Mouse (Mus musculus): Measurements from ENCODE around the gene Ints2.
A peak's percentile ranks its signal among the peaks of the same experiment; 100 is the strongest.
"Not testable (repeated sequence)": the region's sequence is repeated elsewhere in the genome, so short reads cannot be mapped to it uniquely, and the experiment has no call there.

Ints2 gene

DNA sequence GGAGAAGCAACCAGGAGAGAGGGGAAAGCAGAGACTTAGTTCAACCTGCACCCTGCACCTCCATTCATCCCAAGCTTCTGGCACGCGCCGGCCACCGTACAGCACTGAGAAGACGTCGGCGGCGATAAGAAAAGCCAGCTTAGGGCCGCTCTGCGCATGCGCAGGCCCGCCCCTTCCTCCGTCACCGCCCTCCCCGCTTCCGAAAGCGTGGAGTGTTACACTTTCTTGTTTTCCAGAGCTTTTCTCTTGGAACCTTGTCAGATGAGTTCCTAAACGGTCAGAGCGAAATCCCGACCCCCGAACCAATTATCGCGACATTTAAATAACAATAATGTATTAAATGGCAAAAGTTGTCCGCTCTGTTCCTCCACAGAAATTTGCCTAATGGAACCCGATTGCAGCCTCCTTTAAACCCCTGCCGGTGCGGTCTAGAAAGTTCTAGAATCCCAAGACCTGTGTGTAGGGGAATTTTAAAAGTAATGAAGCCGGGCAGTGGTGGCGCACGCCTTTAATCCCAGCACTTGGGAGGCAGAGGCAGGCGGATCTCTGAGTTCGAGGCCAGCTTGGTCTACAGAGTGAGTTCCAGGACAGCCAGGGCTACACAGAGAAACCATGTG lies at the start of gene Ints2:
TSS of gene Ints2 (minus strand) at position 116 of the 617 bp plus-strand sequence.
- peak; percentile 96 to 98 for DNase-seq

DNA sequence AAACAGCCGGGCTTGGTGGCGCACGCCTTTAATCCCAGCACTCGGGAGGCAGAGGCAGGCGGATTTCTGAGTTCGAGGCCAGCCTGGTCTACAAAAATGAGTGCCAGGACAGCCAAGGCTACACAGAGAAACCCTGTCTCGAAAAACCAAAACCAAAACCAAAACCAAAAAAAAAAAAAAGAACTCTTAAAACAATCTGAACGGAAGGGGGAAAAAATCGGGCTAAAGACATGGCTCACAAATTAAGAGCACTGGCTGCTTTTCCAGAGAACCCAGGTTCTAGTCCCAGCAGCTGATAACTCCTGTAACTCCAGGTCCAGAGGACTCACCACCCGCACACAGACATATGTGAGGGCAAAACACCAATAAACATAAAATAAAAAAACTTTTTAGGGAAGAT lies 34.8 kb upstream of the Ints2 start:
- DNase-seq = not testable (repeated sequence)

DNA sequence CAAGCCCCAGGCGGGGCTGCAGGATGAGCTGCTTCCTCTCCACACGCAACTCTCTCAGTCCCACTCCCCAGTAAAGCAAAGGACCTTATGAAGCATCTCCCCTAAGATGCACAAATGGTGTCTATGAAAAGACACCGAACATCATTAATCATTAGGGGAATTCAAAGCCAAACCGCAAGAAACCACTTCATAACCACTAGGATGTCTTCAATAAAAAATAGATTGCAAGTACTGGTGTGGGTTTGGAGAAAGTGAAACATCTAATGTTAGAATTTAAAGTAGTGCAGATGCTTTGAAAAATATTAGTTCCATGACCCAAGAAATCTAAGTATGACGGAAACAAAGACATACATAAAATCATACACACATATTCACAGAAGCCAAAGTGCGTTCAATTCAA lies 34.3 kb upstream of the Ints2 start:
- no peak for DNase-seq

DNA sequence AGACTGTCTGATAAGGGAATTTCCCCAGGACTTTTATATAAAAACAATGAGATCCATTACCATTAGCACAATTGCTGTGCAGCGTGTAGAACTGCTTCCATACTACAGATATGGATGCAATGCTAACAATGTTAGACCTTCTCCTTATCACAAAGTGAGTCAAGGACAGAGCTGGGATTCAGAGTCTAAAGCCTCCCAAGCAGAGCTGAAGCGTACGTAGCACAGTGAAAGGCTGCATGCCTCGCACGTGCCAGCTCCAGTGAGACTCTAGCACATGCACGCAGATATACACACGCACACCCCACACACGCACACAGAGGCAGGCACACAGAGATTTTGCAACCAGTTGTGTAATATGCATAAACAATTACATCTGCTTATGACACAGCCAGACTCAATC lies 28.4 kb upstream of the Ints2 start:
- DNase-seq = no peak

DNA sequence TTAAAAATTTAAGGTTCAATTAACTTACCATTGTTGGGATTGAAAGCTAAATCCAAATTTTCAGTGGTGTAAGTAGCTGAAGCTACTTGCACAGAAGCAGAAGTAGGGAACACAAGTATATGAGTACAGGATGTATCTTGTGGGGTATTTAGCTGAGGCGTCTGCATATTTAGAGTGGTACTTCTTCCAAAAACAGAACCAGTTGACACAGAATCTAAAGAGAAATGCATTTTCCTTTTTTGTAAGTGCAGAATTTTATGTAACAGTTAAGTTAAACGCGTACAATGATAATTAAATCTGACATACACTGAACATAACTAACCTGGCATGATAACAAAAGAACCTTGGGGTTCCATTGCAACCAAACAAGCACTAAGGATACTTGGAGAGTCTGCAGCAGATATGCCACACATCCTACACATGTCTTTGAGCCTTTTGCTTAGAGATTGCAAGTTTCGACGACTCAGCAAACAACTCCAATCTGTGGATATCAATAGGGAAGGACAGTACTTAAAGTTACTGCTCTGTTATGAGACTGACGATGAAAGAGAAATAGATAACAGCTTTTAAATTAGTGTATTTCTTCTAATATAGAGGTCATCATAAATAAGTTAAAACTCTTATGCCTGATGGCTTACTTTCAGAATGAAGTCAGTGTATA lies 21.2 kb upstream of the Ints2 start:
- no peak for DNase-seq

DNA sequence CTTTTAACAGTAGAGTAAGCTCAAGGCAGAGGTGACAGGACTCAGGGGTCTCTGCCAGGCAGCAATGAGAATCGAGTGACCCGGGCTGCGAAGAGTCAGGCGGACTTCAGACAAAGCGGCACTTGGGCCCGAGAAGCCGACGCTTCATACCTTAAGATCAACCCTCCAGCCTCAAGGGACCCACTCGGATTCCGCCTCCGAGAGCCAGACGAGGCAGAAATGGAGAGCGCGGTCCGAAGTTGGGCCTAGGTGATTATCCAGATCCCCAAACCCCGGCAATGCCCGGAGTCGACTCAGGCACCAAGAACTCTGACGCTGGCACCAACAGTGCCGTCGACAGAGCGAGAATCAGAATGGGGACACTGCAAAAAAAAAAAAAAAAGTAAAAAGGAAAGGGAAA lies 321 bp downstream of the Ints2 start:
- DNase-seq = peak in 1 of 2 experiments; percentile 10

DNA sequence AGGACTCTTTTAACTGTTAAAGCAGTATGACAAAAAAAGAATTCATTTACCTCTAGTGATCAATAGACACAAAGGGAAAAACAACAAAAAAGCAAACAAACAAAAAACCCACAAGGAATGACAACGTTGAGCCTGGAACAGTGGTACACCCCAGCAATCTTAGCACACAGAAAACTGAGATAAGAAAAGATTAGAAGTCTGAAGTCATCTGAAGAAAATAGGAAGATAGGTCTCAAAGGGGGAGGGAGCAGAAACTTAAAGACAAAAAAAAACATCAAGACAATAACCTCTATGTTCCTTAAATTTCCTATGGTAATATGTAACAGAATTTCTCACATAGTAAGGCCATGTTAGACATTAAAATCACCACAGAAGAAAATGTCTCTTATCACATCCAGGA lies 4.0 kb downstream of the Ints2 start:
- no peak for DNase-seq

DNA sequence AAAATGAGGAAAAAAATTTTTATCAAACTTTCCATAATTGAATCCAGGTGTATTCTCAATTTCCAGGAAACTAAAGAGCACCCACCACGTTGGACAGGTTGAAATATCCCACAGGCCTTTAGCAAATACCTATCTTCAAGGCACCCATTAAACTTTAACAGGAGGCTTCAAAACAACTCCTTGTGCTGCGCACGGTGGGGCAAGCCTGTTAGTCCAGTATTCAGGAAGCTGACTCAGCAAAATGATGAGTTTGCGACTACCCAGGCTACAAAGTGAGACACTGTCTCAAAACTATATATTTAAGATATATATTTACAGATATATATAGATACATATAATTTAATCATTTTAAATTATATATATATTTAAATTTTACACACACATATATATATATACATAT lies 24.9 kb downstream of the Ints2 start:
- peak; percentile 58 to 69 for DNase-seq

DNA sequence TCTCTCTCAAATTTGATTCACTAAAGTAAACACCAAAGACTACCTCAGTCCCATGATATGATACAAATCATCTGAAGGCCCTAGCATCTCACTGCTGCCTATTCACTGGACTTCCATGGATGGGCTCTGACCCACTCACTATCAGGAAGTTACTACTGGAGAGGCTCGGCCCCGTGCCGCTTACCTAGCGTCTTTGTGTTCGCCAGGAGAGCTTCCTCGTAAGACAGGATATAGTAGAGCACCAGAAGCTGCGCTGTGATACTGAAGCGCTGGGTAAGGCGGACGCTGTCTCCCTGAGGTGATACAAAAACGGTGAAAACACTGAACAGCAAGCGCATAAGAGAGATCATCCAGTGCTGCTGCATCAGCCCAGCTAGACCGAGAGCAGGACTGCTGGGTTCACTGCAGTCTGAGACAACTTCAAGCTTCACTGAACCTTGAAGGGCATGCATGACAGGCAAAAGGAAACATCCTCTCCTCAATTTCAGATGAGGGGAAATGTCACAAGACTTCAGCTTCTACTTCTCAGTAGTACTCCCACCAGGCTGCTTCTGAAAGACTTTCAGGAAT lies 25.5 kb downstream of the Ints2 start:
- DNase-seq = peak; percentile 68 to 70

DNA sequence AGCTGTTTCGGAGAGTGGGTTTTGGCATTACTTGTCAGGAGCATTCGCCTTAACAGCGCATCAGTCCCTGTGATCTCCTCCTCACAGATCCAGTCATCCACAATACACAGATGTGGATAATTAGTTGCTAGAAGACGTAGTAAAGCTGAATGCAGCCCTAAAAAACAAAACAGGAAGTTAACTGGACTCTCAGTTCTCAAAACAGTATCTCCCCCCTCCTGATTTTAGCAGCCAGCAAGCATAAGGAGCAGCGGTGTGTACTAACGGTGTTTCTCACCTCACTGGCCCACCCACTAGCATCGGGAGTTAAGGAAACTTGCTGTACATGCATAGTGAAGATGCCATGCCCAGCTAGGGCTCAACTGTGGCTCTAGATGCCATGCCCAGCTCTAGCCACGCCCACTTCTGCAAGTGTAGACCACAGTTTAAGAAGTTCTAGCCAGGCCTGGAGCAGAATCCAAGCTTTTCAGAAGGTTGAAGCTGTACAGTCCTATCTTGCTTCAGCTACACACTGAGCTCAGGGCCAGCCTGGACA lies 30.7 kb downstream of the Ints2 start:
- no peak for DNase-seq

DNA sequence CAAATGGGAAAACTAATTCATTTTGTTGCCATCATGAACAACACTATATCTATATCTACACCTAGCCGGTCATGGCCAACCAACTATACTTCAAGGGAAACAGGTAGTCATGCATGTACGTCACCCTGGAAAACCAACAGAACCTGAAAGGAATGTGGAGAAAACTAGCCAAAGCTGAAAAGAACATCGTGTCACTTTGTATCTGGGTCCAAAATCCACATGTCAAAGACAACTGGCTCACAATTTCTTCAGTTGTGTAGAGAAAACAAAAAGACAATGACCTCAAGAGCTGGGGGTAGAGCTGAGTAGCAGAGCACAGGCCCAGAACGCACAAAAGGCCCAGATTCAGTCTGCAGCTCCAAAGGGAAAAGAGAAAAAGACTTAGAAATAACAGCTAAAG lies 31.6 kb downstream of the Ints2 start:
- peak; percentile 16 to 31 for DNase-seq

DNA sequence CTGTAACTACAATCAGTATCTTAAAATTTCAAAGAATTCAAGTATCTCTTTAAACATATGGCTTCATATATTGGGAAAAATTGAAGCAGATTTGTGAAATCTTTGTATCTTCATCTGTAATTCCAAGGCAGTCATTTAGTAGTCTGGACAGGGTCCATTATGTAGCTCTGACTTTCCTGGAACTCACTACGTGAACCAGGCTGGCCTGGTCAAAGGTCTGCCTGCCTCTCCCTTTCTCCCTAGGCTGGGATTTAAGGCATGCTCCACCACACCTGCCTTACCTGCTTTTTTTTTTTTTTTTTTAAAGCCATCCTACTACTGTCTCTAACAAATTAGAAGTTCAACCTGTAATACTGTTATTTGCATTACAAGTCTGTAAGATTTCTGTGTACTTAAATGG lies 45.6 kb downstream of the Ints2 start:
- peak; percentile 60 to 65 for DNase-seq

DNA sequence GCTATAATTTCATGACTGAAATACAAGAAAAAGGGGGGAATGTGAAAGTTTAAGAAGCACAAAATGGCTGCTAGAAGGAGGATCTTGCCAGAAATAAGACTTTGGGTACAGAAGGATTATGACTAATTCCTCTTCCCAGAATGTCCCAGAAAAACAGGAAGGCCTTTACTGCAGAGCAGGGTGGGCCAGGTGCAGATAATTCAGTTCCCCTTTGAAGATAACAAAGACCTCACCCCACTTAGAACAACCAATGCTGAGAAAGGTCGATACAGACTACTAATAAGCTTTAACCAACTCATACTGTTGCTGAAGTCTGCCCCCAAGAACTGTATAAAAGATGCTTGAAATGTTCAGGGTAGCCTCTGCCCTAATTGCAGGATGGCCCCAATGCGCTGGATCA lies 48.3 kb downstream of the Ints2 start:
- DNase-seq = no peak

DNA sequence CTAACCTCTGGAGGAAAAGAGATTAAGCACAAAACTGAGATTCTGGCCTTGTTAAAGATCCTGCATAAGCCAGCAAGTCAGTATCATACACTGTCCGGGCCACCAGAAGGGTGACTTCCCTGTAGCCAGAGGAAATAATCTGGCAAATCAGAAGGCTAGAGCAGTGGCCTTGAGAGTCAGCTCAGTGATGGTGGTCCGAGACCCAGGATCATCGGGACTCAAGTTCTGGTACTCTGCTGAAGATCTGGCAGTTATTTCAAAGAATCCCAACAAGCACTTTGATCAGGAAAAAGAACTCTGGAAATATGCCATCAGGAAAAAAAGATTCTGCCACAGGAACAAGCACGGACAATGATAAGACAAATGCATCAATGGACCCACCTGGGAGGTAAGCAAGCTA lies 51.5 kb downstream of the Ints2 start:
- DNase-seq = no peak

DNA sequence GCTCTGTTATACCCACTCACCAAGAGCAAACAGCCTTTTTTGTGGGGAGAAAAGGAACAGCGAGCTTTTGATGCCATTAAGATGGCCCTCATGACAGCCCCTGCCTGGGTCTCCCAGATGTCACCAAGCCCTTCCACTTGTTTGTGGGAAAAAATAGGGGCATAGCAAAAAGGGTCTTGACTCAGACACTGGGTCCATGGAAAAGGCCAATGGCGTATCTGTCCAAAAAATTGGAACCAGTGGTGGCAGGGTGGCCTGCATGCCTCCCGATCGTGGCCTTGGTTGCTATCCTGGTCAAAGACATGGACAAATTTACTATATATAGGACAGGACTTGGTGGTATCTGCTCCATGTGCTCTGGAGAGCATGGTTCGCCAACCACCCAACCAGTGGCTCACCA lies 52.3 kb downstream of the Ints2 start:
- no peak for DNase-seq

DNA sequence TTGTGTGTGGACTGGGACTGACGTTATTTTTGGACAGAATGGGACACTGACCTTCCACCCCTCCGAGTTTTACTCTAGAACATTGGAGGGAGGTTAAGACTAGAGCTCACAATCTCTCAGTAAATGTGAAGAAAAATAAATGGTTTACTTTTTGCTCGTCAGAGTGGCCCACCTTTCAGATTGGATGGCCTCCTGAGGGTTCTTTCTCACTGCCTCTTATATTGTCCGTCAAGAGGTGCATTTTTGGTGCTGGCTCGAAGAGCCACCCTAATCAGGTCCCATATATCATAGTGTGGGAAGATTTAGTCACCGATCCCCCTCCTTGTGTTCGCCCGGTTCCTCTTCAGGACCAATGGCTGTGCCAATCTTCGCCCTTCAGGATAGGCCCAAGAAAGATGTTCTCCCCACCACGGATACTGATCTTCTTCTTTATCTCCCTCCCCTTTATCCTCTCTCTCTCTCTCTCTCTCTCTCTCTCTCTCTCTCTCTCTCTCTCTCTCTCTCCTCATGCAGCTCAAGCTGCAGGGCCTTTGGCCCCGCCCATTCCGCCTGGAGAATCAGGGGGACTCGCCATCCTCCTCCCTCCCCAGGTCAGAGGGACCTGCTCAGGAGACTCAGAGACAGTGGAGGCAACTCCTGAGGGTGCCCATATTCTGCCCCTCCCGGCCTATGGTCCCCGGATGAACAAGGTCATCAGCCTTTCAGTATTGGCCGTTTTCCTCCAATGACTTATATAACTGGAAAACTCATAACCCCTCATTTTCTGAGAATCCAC lies 55.3 kb downstream of the Ints2 start:
- peak; percentile 16 to 37 for DNase-seq

DNA sequence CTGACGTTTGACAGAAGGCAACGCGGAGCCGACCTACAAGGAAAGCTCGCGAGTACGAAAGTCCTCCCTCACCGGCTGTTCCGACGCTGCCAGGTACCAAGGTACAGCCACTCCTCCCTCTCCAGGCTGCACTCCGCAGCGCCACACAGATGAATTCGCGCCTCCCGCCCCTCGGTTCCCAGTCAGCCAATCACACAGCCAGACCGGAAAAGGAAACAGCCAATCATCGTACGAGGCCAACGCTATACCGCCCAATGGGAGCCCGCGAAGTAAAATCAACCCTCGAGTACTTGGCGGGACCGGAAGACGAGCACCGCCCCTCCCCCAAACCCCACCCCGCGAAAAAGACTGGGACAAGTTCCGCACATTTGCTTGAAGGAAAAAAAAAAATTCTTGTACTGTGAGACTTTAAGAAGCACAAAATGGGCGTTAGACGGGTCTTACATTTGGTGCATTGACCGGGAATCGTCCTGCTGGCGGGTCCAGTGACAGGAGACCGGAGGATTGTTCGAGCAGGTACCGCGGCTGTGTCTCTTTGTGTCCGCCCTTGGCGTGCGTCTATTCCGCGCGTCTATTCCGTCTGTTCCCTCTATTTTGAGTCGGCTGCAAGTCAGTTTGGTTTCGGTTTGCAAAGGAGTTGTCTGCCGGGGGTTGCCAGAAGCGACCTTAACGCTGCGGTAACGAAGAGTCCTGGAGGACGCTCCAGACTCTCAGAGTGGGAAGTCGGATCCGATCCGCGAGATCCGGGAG lies 56.2 kb downstream of the Ints2 start, which contains the start of gene Brip1:
TSS of gene Brip1 (minus strand) at position 157 of the 750 bp plus-strand sequence.
- DNase-seq = peak; percentile 94 to 95

DNA sequence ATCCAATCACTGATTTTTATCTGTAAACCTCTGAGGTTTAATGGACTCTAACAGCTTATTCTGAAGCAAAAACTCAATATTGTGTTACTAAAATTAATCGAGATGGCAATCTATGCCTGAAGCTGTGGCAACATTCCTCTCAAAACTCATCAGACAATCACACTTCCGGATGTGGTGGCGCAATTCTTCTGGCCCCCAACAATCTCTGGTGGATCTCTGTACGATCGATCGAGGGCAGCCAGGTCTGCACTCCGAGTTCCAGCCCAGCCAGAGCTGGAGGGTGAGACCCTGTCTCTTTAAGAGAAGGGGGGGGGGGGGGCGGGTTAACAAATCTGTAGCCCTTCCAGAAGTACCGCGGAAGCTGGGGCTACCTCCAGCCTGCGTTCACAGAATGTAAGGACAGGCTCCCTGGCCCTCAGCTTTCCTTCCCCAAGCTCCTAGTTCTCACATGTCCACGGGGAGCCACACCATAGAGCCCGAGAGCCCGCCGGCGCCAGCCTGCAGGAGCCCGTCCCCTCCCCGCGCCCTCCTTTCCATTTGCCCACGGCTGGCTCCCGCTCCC lies 56.8 kb downstream of the Ints2 start:
- DNase-seq = no peak

DNA sequence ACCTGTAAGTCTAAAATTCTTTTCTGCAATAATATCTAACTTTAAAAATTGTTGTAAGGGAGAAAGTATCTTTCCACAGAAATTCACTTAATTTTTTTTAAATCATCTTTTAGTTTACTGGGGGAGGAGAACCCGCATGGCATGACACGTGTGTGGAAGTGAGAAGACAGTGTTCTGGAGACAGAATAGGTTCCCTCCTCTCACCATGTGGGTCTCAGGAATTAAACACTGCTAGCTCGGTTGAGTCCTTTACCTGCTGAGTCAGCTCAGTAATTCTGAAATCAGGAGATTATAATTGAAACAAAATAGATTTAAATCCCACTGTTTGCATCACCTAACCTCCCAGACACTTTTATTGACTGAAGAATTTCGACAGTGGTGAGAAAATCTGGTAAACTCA lies 57.6 kb downstream of the Ints2 start:
- DNase-seq = no peak

DNA sequence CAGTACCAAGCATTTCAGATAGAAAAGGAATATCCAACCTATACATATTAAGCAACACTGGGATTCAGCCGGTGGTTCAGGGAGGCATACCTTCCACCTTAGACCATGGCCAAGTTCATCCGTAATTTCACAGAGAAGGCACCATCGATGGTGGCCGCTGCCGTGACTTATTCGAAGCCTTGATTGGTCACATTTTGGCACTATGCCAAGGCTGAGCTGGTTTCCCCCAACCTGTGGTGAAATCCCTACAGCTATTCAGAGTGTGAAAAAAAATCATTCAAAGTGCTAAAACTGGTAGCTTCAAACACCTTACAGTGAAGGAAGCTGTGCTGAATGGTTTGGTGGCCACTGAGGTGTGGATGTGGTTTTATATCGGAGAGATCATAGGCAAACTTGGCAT lies 72.2 kb downstream of the Ints2 start:
- not testable (repeated sequence) for DNase-seq

DNA sequence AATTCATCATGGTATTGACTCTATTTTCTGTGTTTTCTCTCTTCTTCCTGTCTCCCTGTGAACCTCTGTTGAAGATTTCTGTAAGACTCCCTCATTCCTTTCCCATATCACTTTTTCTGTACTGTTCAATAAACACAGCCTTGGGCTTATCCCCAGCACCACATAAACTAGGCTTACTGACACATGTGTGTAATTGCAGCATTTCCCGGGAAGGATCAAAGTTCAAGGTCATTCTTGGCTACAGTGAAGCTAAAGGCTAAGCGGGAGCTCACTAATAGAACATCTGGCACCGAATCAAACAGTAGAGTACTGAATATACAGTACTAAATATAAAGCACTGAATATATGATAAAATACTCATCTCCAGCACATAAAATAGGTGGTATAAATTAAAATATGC lies 81.5 kb downstream of the Ints2 start:
- no peak for DNase-seq

DNA sequence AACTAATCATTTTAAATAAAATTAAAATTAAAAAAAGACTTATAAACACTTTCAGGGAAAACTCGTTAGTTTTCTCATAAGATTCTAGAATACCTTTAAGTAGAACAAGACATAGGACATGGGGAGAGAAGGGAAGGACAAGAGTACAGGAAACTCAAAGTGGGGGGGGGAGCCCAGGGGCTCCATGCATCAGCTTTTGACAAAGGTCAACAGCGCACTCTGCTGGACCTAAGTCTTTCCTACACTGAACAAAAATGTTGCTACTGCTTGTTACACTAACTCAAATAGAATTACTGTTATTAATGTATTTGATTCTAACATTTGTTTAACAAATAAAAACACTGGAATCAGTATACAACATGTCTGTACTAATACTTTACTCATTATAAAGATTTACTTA lies 83.2 kb downstream of the Ints2 start:
- peak; percentile 69 to 83 for DNase-seq
